Mouse (Mus musculus): ENCODE data around the gene Sun5. TPM values are rescaled to one million over a fixed set of nuclear protein-coding genes. Genes with fewer than 3 reads are reported as not detected.
A peak's percentile ranks its signal among the peaks of the same experiment; 100 is the strongest.
"Not testable (repeated sequence)": the region's sequence is repeated elsewhere in the genome, so short reads cannot be mapped to it uniquely, and the experiment has no call there.

The Sun5 gene
- polyA plus RNA-seq, 1 experiment: not detected

DNA sequence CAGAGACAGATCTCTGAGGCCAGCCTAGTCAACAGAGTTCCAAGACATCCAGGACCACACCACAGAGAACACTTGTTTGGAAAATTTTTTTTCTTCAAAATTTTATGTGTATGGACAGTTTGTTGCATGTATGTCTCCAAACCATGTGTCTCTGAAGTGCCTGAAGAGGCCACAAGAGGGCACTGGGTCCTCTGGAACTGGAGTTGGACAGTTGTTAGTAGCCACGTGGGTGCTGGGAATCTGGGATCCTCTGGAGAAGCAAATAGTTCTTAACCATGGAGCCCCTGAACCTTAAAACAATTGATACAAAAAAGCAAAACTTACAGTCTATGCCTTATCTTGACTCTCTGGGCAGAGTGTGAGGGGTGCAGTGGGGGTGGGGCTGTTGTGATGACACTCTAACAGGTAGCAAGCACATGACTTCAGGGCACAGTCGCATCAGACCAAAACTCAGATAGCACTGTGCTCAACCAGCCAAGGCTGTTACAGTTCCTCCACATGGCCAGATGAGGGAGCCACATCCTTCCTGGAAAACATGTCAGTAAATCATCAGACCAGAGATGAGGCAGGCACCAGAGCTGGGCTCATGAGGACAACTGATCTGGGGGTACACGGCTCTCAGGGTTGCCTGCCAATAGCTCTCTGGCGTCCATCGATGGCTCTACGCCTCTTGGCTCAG lies 20.4 kb downstream of the Sun5 start:
- no peak overlapping the region for H3K27ac ChIP-seq (ENCODE audit: control insufficient read depth, insufficient read depth, low read length)
- WGBS: 64% methylated on average over 6 of the region's 6 CpGs
- no peak overlapping the region for H3K4me3 ChIP-seq (ENCODE audit: control insufficient read depth, insufficient read depth, low read length)
- DNase-seq: peak; percentile 5
- no peaks in the 10 kb centered on the region for H3K36me3 ChIP-seq (ENCODE audit: control insufficient read depth, insufficient read depth, low read length)
- no peak for TF ChIP-seq POLR2A (IDR thresholded peaks at IDR 0.05; ENCODE audit: control insufficient read depth, extremely low read depth, insufficient read depth, low read length, poor library complexity)
- peak; percentile 53; the same call in 1 of the 2 replicates for TF ChIP-seq CTCF (IDR thresholded peaks at IDR 0.05; ENCODE audit: borderline replicate concordance, control insufficient read depth, extremely low read depth, insufficient read depth, low read length, poor library complexity)
- no peaks in the 10 kb centered on the region; the same call in 1 of the 2 replicates for H3K4me1 ChIP-seq (replicated peaks; ENCODE audit: control insufficient read depth, insufficient read depth, low read length)
- H3K27me3 ChIP-seq (ENCODE audit: control insufficient read depth, insufficient read depth, low read length): no peaks in the 10 kb centered on the region

DNA sequence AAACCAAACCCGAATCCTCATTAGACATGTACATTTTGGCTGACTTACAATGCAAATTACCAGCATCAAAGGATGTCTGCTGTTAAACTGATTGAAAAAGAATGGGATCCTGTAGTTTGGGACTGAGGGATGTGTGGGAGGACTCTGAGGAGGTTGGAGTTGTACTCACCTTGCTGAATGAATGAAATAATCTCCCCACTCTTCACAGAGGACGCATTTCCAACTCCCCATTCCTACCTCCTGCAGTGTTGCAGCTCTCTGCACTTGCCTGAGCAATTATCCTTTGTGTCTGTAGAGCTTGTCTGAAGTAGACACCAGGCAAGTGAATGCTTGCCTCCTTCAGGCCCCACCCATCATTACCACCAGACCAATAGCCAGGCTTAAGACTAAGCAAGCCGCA lies 22.5 kb downstream of the Sun5 start:
- 92% methylated on average over 3 of the region's 3 CpGs for WGBS
- no peak for DNase-seq
- TF ChIP-seq CTCF (IDR thresholded peaks at IDR 0.05; ENCODE audit: borderline replicate concordance, control insufficient read depth, extremely low read depth, insufficient read depth, low read length, poor library complexity): no peak
- TF ChIP-seq POLR2A (IDR thresholded peaks at IDR 0.05; ENCODE audit: control insufficient read depth, extremely low read depth, insufficient read depth, low read length, poor library complexity): no peak

DNA sequence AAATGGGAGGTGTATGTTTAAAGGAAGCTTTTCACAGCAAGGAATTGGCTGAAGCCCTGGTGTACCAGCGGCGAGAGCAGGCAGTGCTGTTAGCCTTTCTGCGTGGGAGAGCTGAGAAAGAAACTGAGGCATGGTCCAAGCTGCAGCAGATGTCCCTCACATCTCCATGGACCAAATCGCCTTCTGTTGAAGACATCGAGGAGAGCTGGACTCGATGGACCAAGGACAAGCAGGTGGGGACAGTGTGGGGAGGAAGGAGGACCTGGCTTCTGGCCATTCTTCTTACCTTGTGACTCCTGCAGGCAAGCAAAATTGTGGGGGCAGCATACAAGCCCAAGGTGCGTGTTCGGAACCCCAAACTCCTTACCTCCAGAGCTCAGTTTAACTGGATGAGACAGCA lies 28.0 kb downstream of the Sun5 start:
- Histone ChIP-seq H3K27ac (ENCODE audit: control insufficient read depth, insufficient read depth, low read length) (no peak overlapping the region), H3K4me3 (ENCODE audit: control insufficient read depth, insufficient read depth, low read length) (no peak overlapping the region), H3K27me3 (ENCODE audit: control insufficient read depth, insufficient read depth, low read length) (no peaks in the 10 kb centered on the region), H3K36me3 (ENCODE audit: control insufficient read depth, insufficient read depth, low read length) (no peaks in the 10 kb centered on the region), H3K4me1 (replicated peaks; ENCODE audit: control insufficient read depth, insufficient read depth, low read length) (no peaks in the 10 kb centered on the region)
- DNase-seq: no peak
- TF ChIP-seq CTCF (IDR thresholded peaks at IDR 0.05; ENCODE audit: borderline replicate concordance, control insufficient read depth, extremely low read depth, insufficient read depth, low read length, poor library complexity) (no peak), POLR2A (IDR thresholded peaks at IDR 0.05; ENCODE audit: control insufficient read depth, extremely low read depth, insufficient read depth, low read length, poor library complexity) (no peak)
- WGBS: 91% methylated on average over 8 of the region's 8 CpGs

More for the DNA sequence above, 22.5 kb downstream of the Sun5 start:
- Histone ChIP-seq H3K4me3 (ENCODE audit: control insufficient read depth, insufficient read depth, low read length) (no peak overlapping the region), H3K27me3 (ENCODE audit: control insufficient read depth, insufficient read depth, low read length) (no peaks in the 10 kb centered on the region), H3K4me1 (replicated peaks; ENCODE audit: control insufficient read depth, insufficient read depth, low read length) (no peaks in the 10 kb centered on the region; the same call in 1 of the 2 replicates), H3K36me3 (ENCODE audit: control insufficient read depth, insufficient read depth, low read length) (no peaks in the 10 kb centered on the region), H3K27ac (ENCODE audit: control insufficient read depth, insufficient read depth, low read length) (no peak overlapping the region)

DNA sequence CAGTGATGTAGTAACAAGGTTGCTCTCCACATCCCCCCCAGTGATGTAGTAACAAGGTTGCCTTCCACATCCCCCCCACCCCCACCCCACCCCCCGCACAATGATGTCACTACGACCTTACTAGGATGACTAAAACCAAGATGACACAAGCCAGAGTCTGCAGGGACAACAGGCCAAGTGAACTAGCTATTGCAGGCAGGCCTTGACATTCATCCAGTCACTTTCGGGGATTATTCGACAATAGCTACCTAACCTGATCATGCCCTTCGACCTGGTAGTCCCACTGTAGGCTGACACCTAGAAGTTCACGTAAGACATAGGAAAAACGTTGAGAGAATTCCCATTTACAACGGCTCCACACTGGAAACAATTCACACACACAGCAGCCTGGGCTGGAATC lies 37.6 kb downstream of the Sun5 start:
- no peak overlapping the region for H3K4me3 ChIP-seq (ENCODE audit: control insufficient read depth, insufficient read depth, low read length)

DNA sequence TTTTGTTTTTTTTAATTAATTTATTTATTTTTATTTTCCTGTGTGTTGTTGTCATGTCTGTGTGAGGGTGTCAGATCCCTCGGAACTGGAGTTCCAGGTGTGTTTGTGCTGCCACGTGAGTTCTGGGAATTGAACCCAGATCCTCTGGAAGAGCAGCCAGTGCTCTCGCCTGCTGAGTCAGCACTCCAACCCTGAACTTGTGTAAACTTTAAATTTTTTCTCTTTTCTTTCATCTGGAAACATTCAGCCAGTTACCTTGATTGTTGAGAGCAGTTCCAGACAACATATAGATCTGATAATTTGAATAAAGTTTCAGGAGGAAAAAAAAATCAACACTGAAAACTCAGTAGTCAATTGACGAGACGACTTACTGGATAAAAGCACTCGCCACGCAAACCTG lies 42.2 kb downstream of the Sun5 start:
- Histone ChIP-seq H3K36me3 (ENCODE audit: control insufficient read depth, insufficient read depth, low read length) (no peaks in the 10 kb centered on the region), H3K27me3 (ENCODE audit: control insufficient read depth, insufficient read depth, low read length) (no peaks in the 10 kb centered on the region), H3K4me3 (ENCODE audit: control insufficient read depth, insufficient read depth, low read length) (no peak overlapping the region), H3K27ac (ENCODE audit: control insufficient read depth, insufficient read depth, low read length) (no peak overlapping the region), H3K4me1 (replicated peaks; ENCODE audit: control insufficient read depth, insufficient read depth, low read length) (no peaks in the 10 kb centered on the region)
- 92% methylated on average over 7 of the region's 7 CpGs for WGBS
- TF ChIP-seq POLR2A (IDR thresholded peaks at IDR 0.05; ENCODE audit: control insufficient read depth, extremely low read depth, insufficient read depth, low read length, poor library complexity): no peak
- DNase-seq: no peak

More for the DNA sequence above, 37.6 kb downstream of the Sun5 start:
- Histone ChIP-seq H3K36me3 (ENCODE audit: control insufficient read depth, insufficient read depth, low read length) (no peaks in the 10 kb centered on the region), H3K4me1 (replicated peaks; ENCODE audit: control insufficient read depth, insufficient read depth, low read length) (no peaks in the 10 kb centered on the region), H3K27ac (ENCODE audit: control insufficient read depth, insufficient read depth, low read length) (no peak overlapping the region), H3K27me3 (ENCODE audit: control insufficient read depth, insufficient read depth, low read length) (no peaks in the 10 kb centered on the region)
- no peak for TF ChIP-seq POLR2A (IDR thresholded peaks at IDR 0.05; ENCODE audit: control insufficient read depth, extremely low read depth, insufficient read depth, low read length, poor library complexity)
- no peak for TF ChIP-seq CTCF (IDR thresholded peaks at IDR 0.05; ENCODE audit: borderline replicate concordance, control insufficient read depth, extremely low read depth, insufficient read depth, low read length, poor library complexity)
- no peak for DNase-seq
- WGBS: 88% methylated on average over 8 of the region's 8 CpGs

DNA sequence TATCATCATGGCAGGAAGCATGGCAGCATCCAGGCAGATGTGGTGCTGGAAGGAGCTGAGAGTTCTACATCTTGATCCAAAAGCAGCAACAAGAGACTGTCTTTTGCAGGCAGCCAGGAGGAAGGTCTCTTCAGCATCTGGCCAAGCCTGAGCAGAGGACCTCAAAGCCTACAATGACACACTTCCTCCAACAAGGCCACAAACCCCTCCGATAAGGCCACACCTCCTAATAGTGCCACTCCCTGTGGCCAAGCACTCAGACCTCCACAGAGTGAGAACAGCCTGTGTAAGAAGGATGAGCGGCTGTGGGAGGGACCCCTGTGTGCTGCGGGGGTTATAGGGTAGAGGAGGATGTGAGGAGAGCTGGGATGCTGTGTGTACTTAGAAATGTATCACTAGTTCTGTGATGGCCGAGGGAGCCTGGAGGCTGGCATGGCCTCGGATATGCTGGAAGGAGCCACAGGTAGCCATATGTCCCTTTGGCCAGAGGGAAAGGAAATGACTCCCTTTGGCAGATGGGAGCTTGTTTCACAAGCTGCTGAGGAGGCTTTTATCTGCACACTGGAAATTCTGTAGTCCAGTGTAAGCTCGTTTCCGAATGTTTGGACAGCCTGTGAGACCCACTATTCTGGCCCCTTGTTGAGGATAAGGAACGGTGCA lies 43.6 kb downstream of the Sun5 start:
- Histone ChIP-seq H3K4me3 (ENCODE audit: control insufficient read depth, insufficient read depth, low read length) (no peak overlapping the region), H3K27ac (ENCODE audit: control insufficient read depth, insufficient read depth, low read length) (no peak overlapping the region), H3K36me3 (ENCODE audit: control insufficient read depth, insufficient read depth, low read length) (no peaks in the 10 kb centered on the region), H3K27me3 (ENCODE audit: control insufficient read depth, insufficient read depth, low read length) (no peaks in the 10 kb centered on the region), H3K4me1 (replicated peaks; ENCODE audit: control insufficient read depth, insufficient read depth, low read length) (no peaks in the 10 kb centered on the region)
- no peak for TF ChIP-seq POLR2A (IDR thresholded peaks at IDR 0.05; ENCODE audit: control insufficient read depth, extremely low read depth, insufficient read depth, low read length, poor library complexity)
- no peak for TF ChIP-seq CTCF (IDR thresholded peaks at IDR 0.05; ENCODE audit: borderline replicate concordance, control insufficient read depth, extremely low read depth, insufficient read depth, low read length, poor library complexity)
- 57% methylated on average over 8 of the region's 8 CpGs for WGBS
- no peak for DNase-seq

DNA sequence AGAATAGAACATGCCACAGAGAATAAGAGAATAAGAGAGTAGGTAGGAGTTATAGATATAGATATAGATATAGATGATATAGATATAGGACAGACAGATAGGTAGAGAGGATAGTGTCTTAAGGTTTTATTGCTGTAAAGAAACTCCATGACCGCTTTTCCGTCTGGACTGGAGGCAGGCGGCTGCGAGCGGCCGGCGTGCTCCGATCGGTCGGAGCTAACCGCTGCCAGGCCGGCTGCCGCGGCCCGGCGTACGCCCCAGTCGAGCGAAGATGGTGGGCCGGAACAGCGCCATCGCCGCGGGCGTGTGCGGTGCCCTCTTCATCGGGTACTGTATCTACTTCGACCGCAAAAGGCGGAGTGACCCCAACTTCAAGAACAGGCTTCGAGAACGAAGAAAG lies 45.0 kb downstream of the Sun5 start:
- not testable (repeated sequence) for DNase-seq; H3K27ac ChIP-seq (ENCODE audit: control insufficient read depth, insufficient read depth, low read length); H3K4me1 ChIP-seq (replicated peaks; ENCODE audit: control insufficient read depth, insufficient read depth, low read length); H3K27me3 ChIP-seq (ENCODE audit: control insufficient read depth, insufficient read depth, low read length); H3K4me3 ChIP-seq (ENCODE audit: control insufficient read depth, insufficient read depth, low read length); H3K36me3 ChIP-seq (ENCODE audit: control insufficient read depth, insufficient read depth, low read length)
- WGBS: 85% methylated on average over 32 of the region's 32 CpGs
